Mouse (Mus musculus) lung, postnatal 0 days (tissue): ENCODE data around the gene Rab25. TPM values are rescaled to one million over a fixed set of nuclear protein-coding genes. Genes with fewer than 3 reads are reported as not detected.

Source experiments
- ATAC-seq: fragments of 200-750 bp; cut with Nextera tagmentation; 2 replicates; pipeline ENCODE4 v1.8.0; 2017; ENCODE audit warnings: moderate library complexity
- DNase-seq: peaks from one replicate; pipeline ENCODE4 v3.0.0-alpha.2; 2016; ENCODE audit warnings: low spot score
- H3K27ac ChIP-seq: fragments of 300-500 bp; sonication (generic); 2 replicates; pipeline ENCODE4 v1.5.1; 2014; ENCODE audit warnings: antibody characterized with exemption, mild to moderate bottlenecking, low read length, mixed read lengths
- H3K27me3 ChIP-seq: fragments of 300-500 bp; sonication (generic); replicated peaks from 2 replicates; pipeline ENCODE4 v1.6.1; 2014; ENCODE audit warnings: low read length, mixed read lengths; ENCODE audit not compliant: insufficient read depth
- H3K36me3 ChIP-seq: fragments of 300-500 bp; sonication (generic); 2 replicates; pipeline ENCODE4 v1.6.1; 2014; ENCODE audit warnings: low read length, mixed read lengths; ENCODE audit not compliant: insufficient read depth
- H3K4me1 ChIP-seq: fragments of 300-500 bp; sonication (generic); 2 replicates; pipeline ENCODE4 v1.6.1; 2014; ENCODE audit warnings: antibody characterized with exemption, low read depth, low read length, mixed read lengths; ENCODE audit not compliant: insufficient read depth
- H3K4me2 ChIP-seq: fragments of 300-500 bp; sonication (generic); replicated peaks from 2 replicates; pipeline ENCODE4 v1.6.1; 2014; ENCODE audit warnings: low read depth, mild to moderate bottlenecking, low read length, moderate library complexity, mixed read lengths
- H3K4me3 ChIP-seq: fragments of 300-500 bp; sonication (generic); 2 replicates; pipeline ENCODE4 v1.5.1; 2014; ENCODE audit warnings: low read depth, low read length
- H3K9ac ChIP-seq: fragments of 300-500 bp; sonication (generic); replicated peaks from 2 replicates; pipeline ENCODE4 v1.6.1; 2014; ENCODE audit warnings: low read depth, mild to moderate bottlenecking
- H3K9me3 ChIP-seq: fragments of 300-500 bp; sonication (generic); 2 replicates; pipeline ENCODE4 v1.6.1; 2016; ENCODE audit warnings: low read length, mixed read lengths
- CTCF ChIP-seq: IDR thresholded peaks from 2 replicates; pipeline ENCODE4 v1.5.1; 2016; ENCODE audit warnings: antibody characterized with exemption, mild to moderate bottlenecking
- EP300 ChIP-seq: IDR thresholded peaks from 2 replicates; pipeline ENCODE4 v1.6.1; 2016; ENCODE audit warnings: antibody characterized with exemption, mild to moderate bottlenecking, control low read depth
- WGBS: fragments of 180-500 bp; shearing (Covaris S2); extraction: QIAGEN DNeasy Blood & Tissue Kit; methylation state at CpG from one replicate; pipeline ENCODE4 v1.1.7; 2014; 5-methylcytosine and 5-hydroxymethylcytosine counted together
- polyA plus RNA-seq: library from polyadenylated mRNA; unstranded; fragments of >200 nt; fragmentation: Nextera tagmentation; extraction: Ambion mirVana; gene quantifications from 2 replicates; pipeline ENCODE4 v1.2.1, GENCODE M21; 2015

Rab25 gene
- polyA plus RNA-seq, 1 experiment from 2014 or later, result 61.4 TPM

DNA sequence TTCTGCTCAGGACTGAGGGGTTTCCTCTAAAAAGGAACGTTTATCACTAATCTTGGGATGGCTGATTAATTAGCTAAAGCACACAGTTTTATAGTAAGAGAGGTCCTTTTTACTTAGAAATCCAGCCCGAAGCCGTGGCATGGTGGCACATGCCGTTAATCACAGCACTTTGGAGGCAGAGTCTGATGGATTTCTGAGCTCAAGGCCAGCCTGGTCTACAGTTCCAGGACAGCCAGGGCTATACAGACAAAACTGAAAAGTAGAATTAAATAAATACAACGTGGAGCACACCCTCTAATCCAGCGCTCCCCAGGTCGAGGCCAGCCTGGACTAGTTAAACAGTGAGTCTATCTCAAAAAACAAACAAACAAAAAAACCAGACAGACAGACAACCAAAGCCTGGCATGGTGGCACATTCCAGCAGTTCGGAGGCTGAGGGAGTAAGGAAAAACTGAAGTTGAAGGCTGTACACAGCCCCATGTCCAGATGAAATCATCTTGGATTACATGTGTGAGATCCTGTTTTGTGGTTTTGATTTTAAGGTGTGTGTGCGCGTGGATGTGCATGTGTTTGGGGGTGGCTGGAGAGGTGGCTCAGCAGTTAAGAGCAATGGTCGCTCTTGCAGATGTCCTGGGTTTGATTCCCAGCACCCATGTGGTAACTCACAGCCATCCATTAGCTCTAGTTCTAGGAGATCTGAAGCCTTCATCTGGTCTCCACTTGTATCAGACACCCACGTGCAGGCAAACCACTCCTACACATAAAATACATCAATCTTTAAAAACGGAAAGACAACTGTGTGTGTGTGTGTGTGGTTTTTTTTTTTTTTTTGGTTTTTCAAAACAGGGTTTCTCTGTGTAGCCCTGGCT, 37.4 kb downstream of the Rab25 start:
- Histone ChIP-seq H3K4me3 (no peak overlapping the region), H3K4me2 (peak overlapping the region; percentile 59), H3K27ac (peak overlapping the region; percentile 92), H3K9ac (no peak overlapping the region; the same call in 1 of the 2 replicates), H3K4me1 (peaks cover 31% of the 10 kb centered on the region), H3K9me3 (no peaks in the 10 kb centered on the region), H3K36me3 (no peaks in the 10 kb centered on the region), H3K27me3 (no peaks in the 10 kb centered on the region)
- no peak for DNase-seq
- no peak for ATAC-seq
- no peak for TF ChIP-seq CTCF
- 42% methylated on average over 13 of the region's 13 CpGs for WGBS

DNA sequence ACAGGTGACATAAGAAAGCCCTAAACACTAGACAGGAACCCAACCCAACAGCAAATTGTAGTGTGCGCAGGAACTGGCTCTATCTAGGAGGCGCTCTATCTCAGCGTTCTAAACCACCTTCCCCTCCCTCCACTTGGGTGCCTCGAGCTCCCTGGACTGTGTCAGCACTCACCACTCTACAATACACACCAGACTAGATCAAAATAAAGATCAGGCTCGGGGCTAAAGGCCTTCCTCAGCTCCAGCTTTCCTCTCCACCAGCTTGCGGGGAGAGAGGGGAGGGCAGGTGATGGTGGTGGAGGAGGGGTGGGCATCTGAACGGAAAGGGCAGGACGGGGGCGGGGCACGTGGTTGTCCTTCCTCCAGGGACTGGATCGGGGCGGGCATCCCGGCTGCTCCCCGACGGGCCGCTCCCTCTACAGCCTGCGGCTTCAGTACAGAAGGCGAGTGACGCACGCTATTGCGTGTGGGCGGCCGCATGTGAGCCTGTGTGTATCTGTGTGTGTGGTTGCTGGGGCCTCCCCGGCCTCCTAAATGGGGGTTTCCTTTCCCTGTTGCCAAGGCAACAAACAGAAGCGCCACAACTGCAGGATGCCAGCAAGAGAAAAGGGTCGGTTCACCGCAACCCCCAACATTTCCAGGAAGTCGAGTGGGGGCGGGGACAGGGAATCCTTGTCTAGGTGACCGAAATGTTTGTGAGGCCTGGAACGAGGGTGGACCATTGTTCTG, 38.2 kb downstream of the Rab25 start, which contains the start of gene Lmna:
Gene Lmna, minus strand, starts transcription at position 265 of the 729 bp plus-strand sequence.
- H3K36me3 ChIP-seq, result no peaks in the 10 kb centered on the region
- ATAC-seq (peak; percentile 97), DNase-seq (peak; percentile 99)
- peak; percentile 93 for TF ChIP-seq EP300
- TF ChIP-seq CTCF, result peak; percentile 68
- H3K27ac ChIP-seq, result peak within 1 kb of the TSS; percentile 92
- no peaks in the 10 kb centered on the region for H3K27me3 ChIP-seq
- under 1% methylated on average over 29 of the region's 31 CpGs for WGBS
- peak within 1 kb of the TSS; percentile 59 for H3K4me2 ChIP-seq
- no peaks in the 10 kb centered on the region for H3K9me3 ChIP-seq
- peak within 1 kb of the TSS; percentile 32; the same call in 1 of the 2 replicates for H3K4me3 ChIP-seq
- peaks cover 31% of the 10 kb centered on the region for H3K4me1 ChIP-seq
- peak within 1 kb of the TSS; percentile 26; the same call in 1 of the 2 replicates for H3K9ac ChIP-seq

DNA sequence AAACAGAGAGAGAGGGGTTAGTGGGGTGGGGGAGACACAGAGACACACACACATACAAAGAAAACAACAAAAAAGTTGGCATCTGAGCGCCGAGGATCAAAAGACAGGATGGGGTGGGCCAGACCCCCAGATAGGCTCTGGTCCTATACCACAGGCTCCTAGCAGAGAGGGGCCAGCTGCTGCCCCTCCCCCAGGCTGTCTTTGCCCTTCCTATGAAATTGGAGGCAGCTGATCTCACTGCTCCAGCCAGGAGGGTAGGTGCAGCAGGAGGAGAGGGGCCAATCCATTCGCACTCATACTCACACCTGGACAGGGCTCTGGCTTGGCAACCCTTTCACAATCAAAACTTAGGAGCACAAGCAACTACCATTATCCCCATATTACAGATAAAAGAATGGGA, 38.9 kb downstream of the Rab25 start:
- Histone ChIP-seq H3K4me3 (peak overlapping the region; percentile 32; the same call in 1 of the 2 replicates), H3K4me1 (peaks cover 26% of the 10 kb centered on the region), H3K9me3 (no peaks in the 10 kb centered on the region), H3K4me2 (peak overlapping the region; percentile 59), H3K27me3 (no peaks in the 10 kb centered on the region), H3K36me3 (no peaks in the 10 kb centered on the region), H3K9ac (0 out of 2 replicates have a peak overlapping the region, but pooled peaks have one; percentile 26), H3K27ac (peak overlapping the region; percentile 92)
- ATAC-seq, result no peak
- no peak for TF ChIP-seq EP300
- no peak for TF ChIP-seq CTCF
- peak; percentile 7 for DNase-seq
- WGBS, result 52% methylated on average over 3 of the region's 3 CpGs

DNA sequence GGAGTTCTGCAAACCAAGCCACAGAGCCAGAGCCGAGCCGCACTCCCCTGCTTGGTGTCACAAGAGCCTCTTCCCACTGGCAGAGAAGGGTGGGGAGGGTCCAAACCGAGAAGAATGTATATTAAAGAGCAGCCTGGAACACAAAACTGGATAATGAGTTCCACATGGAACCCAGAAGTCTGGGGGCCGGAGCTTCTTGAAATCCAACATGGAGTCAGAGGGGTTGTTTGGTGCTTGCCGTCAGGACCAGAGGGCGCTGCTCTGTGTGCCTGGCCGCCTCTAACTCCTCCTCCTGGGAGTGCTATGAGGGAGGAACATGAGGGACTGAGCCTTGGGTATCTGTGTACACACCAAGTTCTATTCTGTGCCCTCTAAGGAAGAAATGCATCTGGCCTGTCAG, 42.3 kb downstream of the Rab25 start:
- no peak for DNase-seq
- Histone ChIP-seq H3K4me2 (no peak overlapping the region), H3K4me1 (peaks cover 20% of the 10 kb centered on the region; the same call in 1 of the 2 replicates), H3K27ac (no peak overlapping the region), H3K9ac (no peak overlapping the region), H3K36me3 (no peaks in the 10 kb centered on the region), H3K9me3 (no peaks in the 10 kb centered on the region), H3K4me3 (no peak overlapping the region), H3K27me3 (no peaks in the 10 kb centered on the region)
- 46% methylated on average over 7 of the region's 7 CpGs for WGBS
- ATAC-seq, result no peak
- peak; percentile 17 for TF ChIP-seq CTCF
- TF ChIP-seq EP300, result no peak

DNA sequence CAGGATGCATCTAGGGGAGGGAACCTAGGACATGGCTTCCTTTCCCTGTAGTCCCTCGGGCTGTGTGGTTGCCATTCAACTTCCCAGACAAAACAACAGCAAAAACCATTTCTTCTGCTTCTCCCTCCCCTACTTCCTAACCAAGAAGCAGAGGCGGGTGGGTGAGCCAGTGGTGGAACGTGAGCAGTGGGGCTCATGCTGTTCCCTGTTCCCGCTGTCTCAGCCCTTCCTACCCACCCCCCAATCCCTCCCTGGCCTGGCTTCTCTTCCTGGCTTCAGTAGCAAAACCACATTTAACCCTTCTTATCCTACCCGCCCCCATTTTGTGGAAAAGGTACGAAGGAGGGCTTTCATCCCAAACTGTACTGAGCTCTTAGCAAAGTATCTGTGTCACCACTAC, 43.0 kb downstream of the Rab25 start:
- H3K27ac ChIP-seq, result no peak overlapping the region
- no peak for DNase-seq

More for the DNA sequence above, 43.0 kb downstream of the Rab25 start:
- no peak for ATAC-seq
- Histone ChIP-seq H3K9ac (no peak overlapping the region), H3K4me3 (no peak overlapping the region), H3K4me2 (no peak overlapping the region), H3K4me1 (peaks cover 20% of the 10 kb centered on the region; the same call in 1 of the 2 replicates), H3K9me3 (no peaks in the 10 kb centered on the region), H3K27me3 (no peaks in the 10 kb centered on the region), H3K36me3 (no peaks in the 10 kb centered on the region)
- TF ChIP-seq EP300, result no peak
- TF ChIP-seq CTCF, result no peak
- 58% methylated on average over 6 of the region's 6 CpGs for WGBS
